Comparison of ENCODE assay signal across 7 mouse cellular contexts in the genomic region with DNA sequence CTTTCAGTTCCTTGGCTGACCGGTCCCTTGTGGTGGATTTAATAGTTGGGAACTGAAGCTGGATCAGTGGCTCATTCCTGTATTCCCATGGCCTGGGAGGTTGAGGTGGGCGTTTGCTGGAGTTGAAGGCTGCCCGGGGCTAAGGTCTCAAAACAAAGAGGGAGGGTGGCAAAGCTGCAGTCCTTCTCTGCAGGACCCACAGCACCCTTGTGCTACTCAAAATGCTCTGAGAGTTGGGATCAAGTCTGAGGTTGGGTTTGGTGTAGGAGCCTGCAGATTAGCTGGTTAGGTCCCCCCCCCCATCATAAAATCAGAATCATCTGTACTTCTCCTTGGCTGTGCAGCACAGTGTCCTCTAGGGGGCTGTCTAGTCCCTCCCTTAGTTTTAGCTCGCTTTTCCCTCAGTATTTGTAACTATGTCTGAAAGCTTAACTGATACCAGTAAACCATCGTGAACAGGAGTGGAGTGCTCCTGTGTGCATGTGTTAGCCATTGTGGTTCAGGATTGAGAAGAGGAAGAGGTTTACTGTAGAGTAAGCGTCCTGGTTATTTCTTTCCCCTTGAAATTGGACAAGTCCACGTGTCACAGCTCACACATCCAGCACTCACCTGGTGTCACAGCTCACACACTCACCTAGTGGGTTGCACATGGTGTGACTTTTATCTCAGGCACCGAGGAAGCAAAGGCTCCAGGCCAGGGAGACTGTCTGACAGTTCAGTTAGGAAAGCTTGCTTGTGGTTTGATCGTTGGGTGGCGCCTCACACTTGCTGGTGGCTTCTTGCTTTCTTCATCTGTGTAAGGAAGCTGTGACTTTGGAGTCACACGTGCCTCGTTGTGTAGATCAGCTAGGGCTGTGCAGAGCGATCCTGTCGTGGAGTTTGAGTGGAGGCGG. TPM values are rescaled to one million over a fixed set of nuclear protein-coding genes. Genes with fewer than 3 reads are reported as not detected.
DNase-seq lines count a peak whose midpoint lies in the region; ATAC-seq and TF ChIP-seq lines count a peak whose summit lies in the region.

No protein-coding gene starts in this region.

- intact Hi-C loops in left cerebral cortex, adult 2 months (cut with DNase I) = loop anchor here (10.0 kb wide), 1 partner anchor 621 kb away; a partner anchor contains a TSS
- intact Hi-C loops in left cerebral cortex, postnatal 10 days (cut with DNase I) = no loop called here

- H3K4me3 ChIP-seq in left cerebral cortex, adult 2 months = no peak overlapping the region
- H3K4me3 ChIP-seq in hindbrain, postnatal 0 days (ENCODE audit: low read length) = no peak overlapping the region

- no peaks in the 10 kb centered on the region for H3K27me3 ChIP-seq in hindbrain, postnatal 0 days (ENCODE audit: insufficient read depth, low read length)

- peaks cover 12% of the 10 kb centered on the region for H3K4me1 ChIP-seq in hindbrain, postnatal 0 days (ENCODE audit: insufficient read depth, low read length)

- peaks cover 66% of the 10 kb centered on the region for H3K36me3 ChIP-seq in hindbrain, postnatal 0 days (ENCODE audit: insufficient read depth, low read length)

- H3K27ac ChIP-seq in left cerebral cortex, adult 2 months = no peak overlapping the region
- H3K27ac ChIP-seq in hindbrain, postnatal 0 days = no peak overlapping the region

- H3K9me3 ChIP-seq in hindbrain, postnatal 0 days (ENCODE audit: low read length) = no peaks in the 10 kb centered on the region

- no peak for DNase-seq in left cerebral cortex, adult 2 months (ENCODE audit: extremely low spot score in 1 of 2, low spot score in 2 of 2)
- no peak for DNase-seq in left cerebral cortex, postnatal 10 days (ENCODE audit: extremely low spot score in 1 of 2, low spot score in 2 of 2)
- DNase-seq in brain, embryonic 14.5 days (ENCODE audit: low read depth) = peak; percentile 52
- DNase-seq in hindbrain, postnatal 0 days (ENCODE audit: low spot score) = peak; percentile 58
- peak; percentile 84 for DNase-seq in naive thymus-derived CD4-positive, alpha-beta T cell, adult 2 months (ENCODE audit: low read depth)
- no peak for DNase-seq in spleen, postnatal 36 days (ENCODE audit: low spot score in 2 of 2)
- DNase-seq in spleen, postnatal 4 days (ENCODE audit: low spot score in 2 of 2) = no peak

- WGBS in hindbrain, postnatal 0 days = 79% methylated on average over 15 of the region's 15 CpGs

- no peak for ATAC-seq in hindbrain, postnatal 0 days

- no peak overlapping the region for H3K4me2 ChIP-seq in hindbrain, postnatal 0 days (ENCODE audit: low read depth, low read length)

- TF ChIP-seq CTCF in left cerebral cortex, adult 2 months (IDR thresholded peaks at IDR 0.05) = peak; percentile 63
- peak; percentile 48; the same call in 1 of the 2 replicates for TF ChIP-seq CTCF in brain, embryonic 14.5 days (IDR thresholded peaks at IDR 0.05; ENCODE audit: borderline replicate concordance, extremely low read depth, insufficient read depth, insufficient read length)
- TF ChIP-seq CTCF in hindbrain, postnatal 0 days (IDR thresholded peaks at IDR 0.05; ENCODE audit: low read depth) = peak; percentile 68

- no peak overlapping the region for H3K9ac ChIP-seq in hindbrain, postnatal 0 days (replicated peaks; ENCODE audit: low read length)

- TF ChIP-seq POLR2A in brain, embryonic 14.5 days (IDR thresholded peaks at IDR 0.05; ENCODE audit: borderline replicate concordance, extremely low read depth, insufficient read depth, insufficient read length, poor library complexity, severe bottlenecking) = no peak

RNA-seq across cellular contexts. Expression of a gene that starts 4.4 kb away (rescaled TPM):
- total RNA-seq in left cerebral cortex, adult 2 months (2021) = 100 to 1,000 TPM; 215 TPM
- total RNA-seq in left cerebral cortex, postnatal 10 days (2021) = 100 to 1,000 TPM; 255 to 261 TPM
- polyA plus RNA-seq in brain, embryonic 14.5 days (2012; rRNA removed) = 887 and 1,110 TPM in 2 replicates
- 259 and 266 TPM in 2 replicates for total RNA-seq in hindbrain, postnatal 0 days (2014; rRNA removed)
- 326 and 341 TPM in 2 replicates for polyA plus RNA-seq in hindbrain, postnatal 0 days (2015; fragmentation: Nextera tagmentation; extraction: Ambion mirVana)

RNA-seq across cellular contexts. Expression of a gene that starts 10.4 kb away (rescaled TPM):
- 10 to 100 TPM; 13.0 to 16.1 TPM for total RNA-seq in left cerebral cortex, adult 2 months (2021)
- 10 to 100 TPM; 12.7 to 14.6 TPM for total RNA-seq in left cerebral cortex, postnatal 10 days (2021)
- polyA plus RNA-seq in brain, embryonic 14.5 days (2012; rRNA removed) = 13.4 and 17.3 TPM in 2 replicates
- 15.5 and 15.9 TPM in 2 replicates for total RNA-seq in hindbrain, postnatal 0 days (2014; rRNA removed)
- polyA plus RNA-seq in hindbrain, postnatal 0 days (2015; fragmentation: Nextera tagmentation; extraction: Ambion mirVana) = 11.4 and 12.9 TPM in 2 replicates

RNA-seq across cellular contexts. Expression of a gene that starts 12.5 kb away (rescaled TPM):
- total RNA-seq in left cerebral cortex, adult 2 months (2021) = 100 to 1,000 TPM; 549 to 569 TPM
- total RNA-seq in left cerebral cortex, postnatal 10 days (2021) = 100 to 1,000 TPM; 329 to 351 TPM
- polyA plus RNA-seq in brain, embryonic 14.5 days (2012; rRNA removed) = 72.5 and 74.9 TPM in 2 replicates
- total RNA-seq in hindbrain, postnatal 0 days (2014; rRNA removed) = 91.0 and 114 TPM in 2 replicates
- 180 and 183 TPM in 2 replicates for polyA plus RNA-seq in hindbrain, postnatal 0 days (2015; fragmentation: Nextera tagmentation; extraction: Ambion mirVana)

RNA-seq across cellular contexts. Expression of a gene that starts 16.6 kb away (rescaled TPM):
- total RNA-seq in left cerebral cortex, adult 2 months (2021) = 10 to 100 TPM; 20.3 to 25.3 TPM
- total RNA-seq in left cerebral cortex, postnatal 10 days (2021) = 10 to 100 TPM; 18.2 to 21.5 TPM
- polyA plus RNA-seq in brain, embryonic 14.5 days (2012; rRNA removed) = 37.1 and 39.5 TPM in 2 replicates
- 74.3 and 83.8 TPM in 2 replicates for total RNA-seq in hindbrain, postnatal 0 days (2014; rRNA removed)
- polyA plus RNA-seq in hindbrain, postnatal 0 days (2015; fragmentation: Nextera tagmentation; extraction: Ambion mirVana) = 141 and 146 TPM in 2 replicates

RNA-seq across cellular contexts. Expression of a gene that starts 25.3 kb away (rescaled TPM):
- total RNA-seq in left cerebral cortex, adult 2 months (2021) = not detected
- total RNA-seq in left cerebral cortex, postnatal 10 days (2021) = not detected
- polyA plus RNA-seq in brain, embryonic 14.5 days (2012; rRNA removed) = not detected in 2 replicates
- not detected in 2 replicates for total RNA-seq in hindbrain, postnatal 0 days (2014; rRNA removed)
- polyA plus RNA-seq in hindbrain, postnatal 0 days (2015; fragmentation: Nextera tagmentation; extraction: Ambion mirVana) = 0.40 TPM in 1 of 2 replicates, not detected in the other

Comparison
In these comparisons a context has a peak if more than half of its experiments do, and no peak if none do; other contexts are left out.
1. DNase-seq: peak in brain, embryonic 14.5 days (single experiment), hindbrain, postnatal 0 days (single experiment) and naive thymus-derived CD4-positive, alpha-beta T cell, adult 2 months (single experiment); none in left cerebral cortex, adult 2 months (0 of 2), left cerebral cortex, postnatal 10 days (0 of 2), spleen, postnatal 36 days (0 of 2) and spleen, postnatal 4 days (0 of 2).
2. Peak in every context shown above with its lines, with median percentiles within 50 percentile points of each other: CTCF ChIP-seq.